Mouse (Mus musculus) liver, embryonic 14.5 days (tissue): ENCODE measurements around the gene Phf3. TPM values are rescaled to one million over a fixed set of nuclear protein-coding genes. Genes with fewer than 3 reads are reported as not detected.

Experiments used
- ATAC-seq: fragments of 200-750 bp; cut with Nextera tagmentation; 2 replicates; pipeline ENCODE4 v1.8.0; 2017; ENCODE audit warnings: moderate number of reproducible peaks, mild to moderate bottlenecking, moderate library complexity; ENCODE audit not compliant: insufficient read depth
- DNase-seq, 3 experiments: peaks; one replicate each; pipeline ENCODE4 v3.0.0-alpha.2; 2012 to 2013; ENCODE audit warnings: low read depth in 3 of 3, low spot score in 3 of 3
- H3K27ac ChIP-seq: fragments of 300-500 bp; sonication (generic); 2 replicates; pipeline ENCODE4 v1.5.1; 2014; ENCODE audit warnings: moderate library complexity, mild to moderate bottlenecking, control low read depth, inconsistent platforms
- H3K27me3 ChIP-seq: fragments of 300-500 bp; sonication (generic); 2 replicates; pipeline ENCODE4 v1.6.1; 2014; ENCODE audit warnings: mild to moderate bottlenecking, low read length, moderate library complexity; ENCODE audit not compliant: control insufficient read depth, insufficient read depth
- H3K36me3 ChIP-seq: fragments of 300-500 bp; sonication (generic); replicated peaks from 2 replicates; pipeline ENCODE4 v1.6.1; 2014; ENCODE audit warnings: low read depth; ENCODE audit not compliant: control insufficient read depth, insufficient read depth
- H3K4me1 ChIP-seq, 2 experiments: fragments of 200-500 bp in 1 of 2; fragments of 300-500 bp in 1 of 2; sonication (generic) in 1 of 2; replicated peaks; 2 replicates each; pipeline ENCODE4 v1.6.1; 2012 to 2014; ENCODE audit warnings: antibody characterized with exemption in 1 of 2, inconsistent platforms in 1 of 2, low read length in 1 of 2; ENCODE audit not compliant: control insufficient read depth in 2 of 2, insufficient read depth in 2 of 2
- H3K4me2 ChIP-seq: fragments of 300-500 bp; sonication (generic); 2 replicates; pipeline ENCODE4 v1.6.1; 2014; ENCODE audit warnings: low read depth, mild to moderate bottlenecking, control low read depth, moderate library complexity
- H3K4me3 ChIP-seq, 2 experiments: fragments of 200-500 bp in 1 of 2; fragments of 300-500 bp in 1 of 2; sonication (generic) in 1 of 2; 2 replicates each; pipeline ENCODE4 v1.5.1; 2012 to 2014; ENCODE audit warnings: low read depth in 2 of 2, low read length in 2 of 2, mild to moderate bottlenecking in 2 of 2, control low read depth in 1 of 2, inconsistent platforms in 1 of 2, moderate library complexity in 1 of 2; ENCODE audit not compliant: insufficient read depth in 1 of 2
- H3K9ac ChIP-seq: fragments of 300-500 bp; sonication (generic); replicated peaks from 2 replicates; pipeline ENCODE4 v1.6.1; 2014; ENCODE audit warnings: mild to moderate bottlenecking, control low read depth, moderate library complexity
- H3K9me3 ChIP-seq: fragments of 300-500 bp; sonication (generic); 2 replicates; pipeline ENCODE4 v1.6.1; 2016; ENCODE audit warnings: low read length, mixed read lengths; ENCODE audit not compliant: control insufficient read depth
- CTCF ChIP-seq: IDR thresholded peaks from 2 replicates; pipeline ENCODE4 v1.5.1; 2016; ENCODE audit warnings: antibody characterized with exemption, low read depth, control low read depth
- EP300 ChIP-seq: IDR thresholded peaks from 2 replicates; pipeline ENCODE4 v1.6.1; 2016; ENCODE audit warnings: antibody characterized with exemption, low read depth
- WGBS: fragments of 180-500 bp; shearing (Covaris S2); extraction: QIAGEN DNeasy Blood & Tissue Kit; methylation state at CpG from one replicate; pipeline ENCODE4 v1.1.7; 2014; ENCODE audit not compliant: insufficient replicate concordance; 5-methylcytosine and 5-hydroxymethylcytosine counted together
- polyA plus RNA-seq, 2 experiments: library from polyadenylated mRNA; depleted of rRNA in 1 of 2; stranded (reverse) in 1 of 2; unstranded in 1 of 2; fragments of >200 nt; fragmentation: Nextera tagmentation in 1 of 2; extraction: Ambion mirVana in 1 of 2; gene quantifications; 2 replicates each; pipeline versions ENCODE4 v1.2.1 to v1.2.3; 2012 to 2014

The Phf3 gene
- polyA plus RNA-seq (2012; rRNA removed): 8.0 and 13.6 TPM in 2 replicates
- 15.8 and 17.0 TPM in 2 replicates for polyA plus RNA-seq (2014; fragmentation: Nextera tagmentation; extraction: Ambion mirVana)

GRCm38 (mm10) chr1:30873541-30874260, at the start of gene Phf3:
TSS of gene Phf3 (minus strand) at chr1:30873921.
- Histone ChIP-seq H3K27me3 (no peaks in the 10 kb centered on the region), H3K4me3 (peak within 1 kb of the TSS; percentile 91 to 94), H3K9ac (peak within 1 kb of the TSS; percentile 99), H3K36me3 (no peaks in the 10 kb centered on the region), H3K4me2 (peak within 1 kb of the TSS; percentile 87), H3K9me3 (no peaks in the 10 kb centered on the region), H3K27ac (peak within 1 kb of the TSS; percentile 86), H3K4me1 (peaks cover 4 to 7% of the 10 kb centered on the region in 2 experiments; a peak in 3 of 4 replicates)
- TF ChIP-seq CTCF: no peak
- no peak for TF ChIP-seq EP300
- WGBS: under 1% methylated on average over 75 of the region's 85 CpGs
- DNase-seq (peak; percentile 79 to 80 (median 79)), ATAC-seq (peak; percentile 90)

DNA sequence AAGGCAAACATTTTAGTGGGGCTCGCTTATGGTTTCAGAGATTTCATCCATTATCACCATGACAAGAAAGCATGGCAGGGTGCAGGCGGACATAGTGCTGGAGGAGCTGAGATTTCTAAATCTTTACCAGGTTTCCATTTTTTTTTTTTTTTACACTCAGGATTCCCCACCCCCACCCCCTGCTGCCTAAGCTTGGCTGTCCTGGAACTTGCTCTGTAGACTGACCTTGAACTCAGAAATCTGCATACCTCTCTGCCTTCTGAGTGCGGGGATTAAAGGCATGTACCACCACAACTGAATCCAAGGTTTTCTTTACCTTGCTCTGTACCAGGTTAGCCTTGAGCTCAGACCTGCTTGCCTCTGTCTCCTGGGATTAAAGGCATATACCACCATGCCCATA, 48.5 kb upstream of the Phf3 start:
- ATAC-seq (no peak), DNase-seq (no peak)
- no peak overlapping the region for H3K9ac ChIP-seq
- H3K9me3 ChIP-seq: peaks cover 9% of the 10 kb centered on the region
- H3K27ac ChIP-seq: no peak overlapping the region
- TF ChIP-seq EP300 (no peak), CTCF (no peak)
- H3K27me3 ChIP-seq: no peaks in the 10 kb centered on the region
- 62% methylated on average over 3 of the region's 3 CpGs for WGBS
- no peaks in the 10 kb centered on the region for H3K4me1 ChIP-seq
- no peak overlapping the region for H3K4me2 ChIP-seq
- no peaks in the 10 kb centered on the region for H3K36me3 ChIP-seq
- H3K4me3 ChIP-seq: no peak overlapping the region

GRCm38 (mm10) chr1:30921252-30921651, 47.5 kb upstream of the Phf3 start:
- Histone ChIP-seq H3K27me3 (no peaks in the 10 kb centered on the region), H3K9ac (no peak overlapping the region), H3K9me3 (peaks cover 9% of the 10 kb centered on the region), H3K36me3 (no peaks in the 10 kb centered on the region), H3K4me2 (no peak overlapping the region), H3K27ac (no peak overlapping the region), H3K4me1 (no peaks in the 10 kb centered on the region), H3K4me3 (no peak overlapping the region)
- no peak for ATAC-seq
- no peak for DNase-seq
- TF ChIP-seq EP300 (no peak), CTCF (no peak)

DNA sequence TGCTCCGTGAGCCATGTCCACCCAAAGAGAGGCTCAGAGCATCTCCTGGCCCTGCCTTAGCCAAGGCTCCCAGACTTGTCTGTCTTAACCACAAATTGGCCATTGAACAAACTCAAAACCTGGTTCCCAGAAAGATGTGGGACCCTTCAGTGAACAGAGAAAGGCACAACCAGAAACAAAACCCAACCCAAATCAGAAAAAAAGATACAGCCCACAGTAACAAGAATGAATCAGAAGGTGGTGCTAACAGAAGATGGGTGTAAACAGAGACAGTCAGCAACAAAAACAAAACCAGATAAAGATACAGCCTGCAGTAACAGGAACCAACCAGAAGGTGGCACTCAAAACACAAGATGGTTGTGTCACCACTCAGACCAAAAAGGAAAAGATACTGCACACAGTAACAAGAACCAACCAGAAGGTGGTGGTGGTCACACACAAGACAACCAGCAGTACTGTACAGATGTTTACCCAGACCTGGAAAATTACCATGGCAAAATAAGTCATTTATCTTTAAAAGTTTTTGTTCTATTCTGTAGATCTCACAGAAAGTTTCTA, 47.0 kb upstream of the Phf3 start:
- Histone ChIP-seq H3K4me1 (no peaks in the 10 kb centered on the region), H3K9me3 (peaks cover 9% of the 10 kb centered on the region), H3K27ac (no peak overlapping the region), H3K36me3 (no peaks in the 10 kb centered on the region), H3K27me3 (no peaks in the 10 kb centered on the region), H3K9ac (no peak overlapping the region), H3K4me2 (no peak overlapping the region), H3K4me3 (no peak overlapping the region)
- TF ChIP-seq CTCF (peak; percentile 65), EP300 (no peak)
- ATAC-seq (no peak), DNase-seq (peak in 1 of 3 experiments; percentile 19)
- WGBS: 61% methylated on average over 1 of the region's 1 CpGs

GRCm38 (mm10) chr1:30910172-30910571, 36.5 kb upstream of the Phf3 start:
- 25% methylated on average over 3 of the region's 3 CpGs for WGBS
- Histone ChIP-seq H3K27ac (no peak overlapping the region), H3K27me3 (no peaks in the 10 kb centered on the region), H3K9me3 (no peaks in the 10 kb centered on the region), H3K4me2 (no peak overlapping the region), H3K9ac (no peak overlapping the region), H3K36me3 (no peaks in the 10 kb centered on the region), H3K4me3 (no peak overlapping the region), H3K4me1 (no peaks in the 10 kb centered on the region)
- ATAC-seq (no peak), DNase-seq (no peak)
- TF ChIP-seq CTCF: no peak
- no peak for TF ChIP-seq EP300
